Mouse (Mus musculus): ENCODE measurements around the gene Lrrc3c. TPM values are rescaled to one million over a fixed set of nuclear protein-coding genes. Genes with fewer than 3 reads are reported as not detected.

The Lrrc3c gene
- total RNA-seq (2017), result not detected in 2 replicates

- no peak for ATAC-seq (replicated peaks in 1 of 2; ENCODE audit: insufficient read depth in 1 of 2, low FRiP score in 2 of 2, low TSS enrichment in 1 of 2, low read depth in 1 of 2, poor library complexity in 2 of 2, severe bottlenecking in 2 of 2)
Observed at GRCm38 (mm10) chr11:98597991-98598390, at the start of gene Lrrc3c. Gene Lrrc3c, plus strand, starts transcription at chr11:98598291.

- ATAC-seq (replicated peaks in 1 of 2; ENCODE audit: insufficient read depth in 1 of 2, low FRiP score in 2 of 2, low TSS enrichment in 1 of 2, low read depth in 1 of 2, poor library complexity in 2 of 2, severe bottlenecking in 2 of 2), result no peak
Observed at GRCm38 (mm10) chr11:98549363-98549762, 48.7 kb upstream of the Lrrc3c start.

GRCm38 (mm10) chr11:98550311-98550974 lies 47.6 kb upstream of the Lrrc3c start:
- ATAC-seq (replicated peaks in 1 of 2; ENCODE audit: insufficient read depth in 1 of 2, low FRiP score in 2 of 2, low TSS enrichment in 1 of 2, low read depth in 1 of 2, poor library complexity in 2 of 2, severe bottlenecking in 2 of 2), result no peak

GRCm38 (mm10) chr11:98550975-98551828 lies 46.9 kb upstream of the Lrrc3c start, which contains the start of gene Zpbp2:
Gene Zpbp2, plus strand, starts transcription at chr11:98551097.
- ATAC-seq (replicated peaks in 1 of 2; ENCODE audit: insufficient read depth in 1 of 2, low FRiP score in 2 of 2, low TSS enrichment in 1 of 2, low read depth in 1 of 2, poor library complexity in 2 of 2, severe bottlenecking in 2 of 2), result peak; percentile 89 to 92

DNA sequence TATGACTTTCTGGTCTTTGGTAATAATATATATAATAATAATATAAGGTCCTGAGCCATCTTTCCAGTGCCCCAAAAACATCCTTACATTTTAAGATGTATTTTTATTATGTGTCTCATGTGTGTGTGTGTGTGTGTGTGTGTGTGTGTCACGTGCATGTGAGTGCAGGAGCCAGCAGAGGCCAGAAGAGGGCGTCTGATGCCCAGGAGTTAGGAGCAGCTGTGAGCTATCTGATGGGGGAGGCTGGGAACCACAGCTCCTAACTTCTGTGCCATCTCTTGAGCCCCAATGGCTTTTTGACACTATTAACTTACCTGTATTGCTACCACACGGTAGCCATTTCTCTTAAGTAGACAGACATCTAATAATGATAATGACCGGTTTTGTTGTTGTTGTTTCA lies 44.1 kb upstream of the Lrrc3c start:
- ATAC-seq (replicated peaks in 1 of 2; ENCODE audit: insufficient read depth in 1 of 2, low FRiP score in 2 of 2, low TSS enrichment in 1 of 2, low read depth in 1 of 2, poor library complexity in 2 of 2, severe bottlenecking in 2 of 2), result no peak

- ATAC-seq (replicated peaks in 1 of 2; ENCODE audit: insufficient read depth in 1 of 2, low FRiP score in 2 of 2, low TSS enrichment in 1 of 2, low read depth in 1 of 2, poor library complexity in 2 of 2, severe bottlenecking in 2 of 2), result no peak; a peak in 1 of 4 replicates
Observed at GRCm38 (mm10) chr11:98555124-98555700, 42.9 kb upstream of the Lrrc3c start.

GRCm38 (mm10) chr11:98560942-98561341 lies 37.1 kb upstream of the Lrrc3c start:
- ATAC-seq (replicated peaks in 1 of 2; ENCODE audit: insufficient read depth in 1 of 2, low FRiP score in 2 of 2, low TSS enrichment in 1 of 2, low read depth in 1 of 2, poor library complexity in 2 of 2, severe bottlenecking in 2 of 2), result no peak

DNA sequence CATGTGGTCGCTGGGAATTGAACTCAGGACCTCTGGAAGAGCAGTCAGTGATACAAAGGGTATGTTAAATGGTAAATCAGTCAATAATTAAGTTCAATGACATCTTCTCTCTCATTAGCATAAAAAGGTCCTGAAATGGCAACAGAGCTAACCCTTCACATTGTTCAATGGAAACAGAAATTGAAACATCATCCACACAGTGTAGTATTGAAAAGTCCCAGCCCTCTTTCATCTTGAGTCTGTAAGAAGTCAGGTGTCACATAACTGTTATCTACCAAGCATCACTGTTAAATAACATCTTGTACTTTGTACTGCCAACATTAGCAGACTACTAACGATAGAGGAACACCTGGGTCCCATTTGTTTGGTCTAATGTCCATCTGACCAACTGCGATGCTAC lies 35.1 kb upstream of the Lrrc3c start:
- no peak for ATAC-seq (replicated peaks in 1 of 2; ENCODE audit: insufficient read depth in 1 of 2, low FRiP score in 2 of 2, low TSS enrichment in 1 of 2, low read depth in 1 of 2, poor library complexity in 2 of 2, severe bottlenecking in 2 of 2)

- no peak for ATAC-seq (replicated peaks in 1 of 2; ENCODE audit: insufficient read depth in 1 of 2, low FRiP score in 2 of 2, low TSS enrichment in 1 of 2, low read depth in 1 of 2, poor library complexity in 2 of 2, severe bottlenecking in 2 of 2)
Observed at GRCm38 (mm10) chr11:98563921-98564414, 34.1 kb upstream of the Lrrc3c start.

DNA sequence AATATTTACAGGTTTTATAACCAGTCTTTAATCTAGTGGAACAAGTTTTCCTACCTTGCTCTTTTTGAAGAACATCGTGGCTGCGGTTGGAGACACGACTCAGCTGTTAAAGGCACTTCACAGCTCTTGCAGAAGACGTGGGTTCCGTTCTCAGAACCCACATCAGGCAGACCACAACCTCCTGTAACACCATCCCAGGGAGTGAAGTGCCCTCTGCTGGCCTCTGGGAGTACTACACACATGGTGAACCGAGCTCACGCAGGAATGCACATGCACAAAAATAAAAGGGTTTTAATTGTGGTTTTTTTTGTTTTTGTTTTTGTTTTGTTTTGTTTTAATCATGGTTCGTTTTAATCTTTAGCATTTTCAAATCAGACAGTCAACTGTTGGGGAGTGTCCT lies 29.8 kb upstream of the Lrrc3c start:
- ATAC-seq (replicated peaks in 1 of 2; ENCODE audit: insufficient read depth in 1 of 2, low FRiP score in 2 of 2, low TSS enrichment in 1 of 2, low read depth in 1 of 2, poor library complexity in 2 of 2, severe bottlenecking in 2 of 2), result no peak

DNA sequence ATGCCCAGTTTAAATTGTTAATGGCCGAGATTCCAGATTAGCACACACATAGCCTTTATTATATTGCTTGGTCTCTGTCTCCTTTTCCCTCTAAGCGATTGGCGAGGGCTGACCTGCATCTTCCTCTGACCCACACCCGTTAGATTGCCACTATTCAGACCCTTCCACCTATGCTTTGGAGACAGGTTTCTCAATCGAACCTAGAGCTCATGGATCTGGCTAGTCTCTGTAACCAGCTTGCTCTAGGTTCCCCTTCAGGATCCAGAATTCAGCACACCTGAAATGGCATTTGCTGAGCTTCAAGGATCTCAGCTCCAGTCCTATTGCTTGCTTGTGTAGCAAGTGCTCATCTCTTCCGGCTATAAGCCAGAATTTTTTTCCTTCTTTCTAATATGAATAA lies 28.6 kb upstream of the Lrrc3c start:
- no peak for ATAC-seq (replicated peaks in 1 of 2; ENCODE audit: insufficient read depth in 1 of 2, low FRiP score in 2 of 2, low TSS enrichment in 1 of 2, low read depth in 1 of 2, poor library complexity in 2 of 2, severe bottlenecking in 2 of 2)

DNA sequence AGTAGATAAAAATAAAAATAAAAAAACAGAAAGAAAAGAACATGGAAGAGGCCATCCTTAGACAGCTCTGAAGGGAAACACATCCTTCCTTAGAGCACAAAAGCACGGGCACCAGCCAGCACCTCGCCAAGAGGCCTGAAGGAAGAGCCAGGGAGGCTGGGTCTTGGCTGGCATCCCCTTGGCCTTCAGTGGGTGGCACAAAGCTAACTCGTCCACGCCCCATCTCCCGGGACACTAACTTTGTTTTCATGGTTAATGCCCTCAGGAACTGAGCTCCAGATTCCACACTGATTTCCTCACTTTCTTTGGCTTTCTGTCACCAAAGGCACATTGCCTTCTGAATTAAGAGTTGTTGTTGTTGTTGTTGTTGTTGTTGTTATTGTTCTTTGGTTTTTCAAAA lies 20.3 kb upstream of the Lrrc3c start:
- ATAC-seq (replicated peaks in 1 of 2; ENCODE audit: insufficient read depth in 1 of 2, low FRiP score in 2 of 2, low TSS enrichment in 1 of 2, low read depth in 1 of 2, poor library complexity in 2 of 2, severe bottlenecking in 2 of 2), result no peak

GRCm38 (mm10) chr11:98580301-98581121 lies 17.6 kb upstream of the Lrrc3c start:
- ATAC-seq (replicated peaks in 1 of 2; ENCODE audit: insufficient read depth in 1 of 2, low FRiP score in 2 of 2, low TSS enrichment in 1 of 2, low read depth in 1 of 2, poor library complexity in 2 of 2, severe bottlenecking in 2 of 2), result peak in 1 of 2 experiments; percentile 17; a peak in 1 of 4 replicates

GRCm38 (mm10) chr11:98581286-98582029 lies 16.6 kb upstream of the Lrrc3c start:
- ATAC-seq (replicated peaks in 1 of 2; ENCODE audit: insufficient read depth in 1 of 2, low FRiP score in 2 of 2, low TSS enrichment in 1 of 2, low read depth in 1 of 2, poor library complexity in 2 of 2, severe bottlenecking in 2 of 2), result peak; percentile 14 to 49; a peak in 3 of 4 replicates

DNA sequence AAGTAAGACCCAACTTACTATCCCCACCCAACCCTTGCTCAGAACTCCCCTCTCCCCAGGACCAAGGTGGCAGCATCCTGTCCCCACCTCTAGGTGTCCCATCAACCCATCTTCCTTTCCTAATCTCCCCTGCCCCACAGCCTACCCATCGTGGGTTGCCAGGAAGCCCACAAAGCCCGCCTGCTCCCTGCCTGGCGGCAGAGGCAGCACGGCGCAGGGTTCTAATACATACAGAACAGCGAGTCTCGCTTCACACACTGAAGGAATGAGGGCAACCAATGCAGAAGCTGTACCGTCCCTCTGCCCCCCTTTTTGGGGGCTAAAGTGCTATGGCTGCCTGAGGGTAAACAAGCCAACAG lies 16.1 kb upstream of the Lrrc3c start:
- 0 out of 4 replicates have a peak, but pooled peaks of 1 of the 2 experiments have one; percentile 1 for ATAC-seq (replicated peaks in 1 of 2; ENCODE audit: insufficient read depth in 1 of 2, low FRiP score in 2 of 2, low TSS enrichment in 1 of 2, low read depth in 1 of 2, poor library complexity in 2 of 2, severe bottlenecking in 2 of 2)

- ATAC-seq (replicated peaks in 1 of 2; ENCODE audit: insufficient read depth in 1 of 2, low FRiP score in 2 of 2, low TSS enrichment in 1 of 2, low read depth in 1 of 2, poor library complexity in 2 of 2, severe bottlenecking in 2 of 2), result peak; percentile 24 to 47
Observed at GRCm38 (mm10) chr11:98582551-98583264, 15.4 kb upstream of the Lrrc3c start.

Data from hematopoietic stem cell, adult 5-6 weeks (primary cell).